Mouse (Mus musculus) CH12.LX (cell line): ENCODE results near the gene Baiap2l1. TPM values are rescaled to one million over a fixed set of nuclear protein-coding genes. Genes with fewer than 3 reads are reported as not detected.
A peak's percentile ranks its signal among the peaks of the same experiment; 100 is the strongest.

ENCODE experiments used
- DNase-seq: peaks from one replicate; pipeline ENCODE4 v3.0.0-alpha.2; 2013; ENCODE audit errors: extremely low read depth
- H3K27ac ChIP-seq: 2 replicates; pipeline ENCODE4 v1.5.1; 2012; ENCODE audit warnings: low read depth, mild to moderate bottlenecking, control low read depth, moderate library complexity; ENCODE audit not compliant: insufficient read depth
- H3K27me3 ChIP-seq: replicated peaks from 2 replicates; pipeline ENCODE3; 2012; ENCODE audit warnings: inconsistent platforms
- H3K36me3 ChIP-seq, 2 experiments: replicated peaks in 1 of 2; 2 replicates each; pipeline versions ENCODE3 to v1.6.1; 2012; ENCODE audit warnings: inconsistent platforms in 1 of 2, low read length in 1 of 2, mild to moderate bottlenecking in 1 of 2, mixed read lengths in 1 of 2, moderate library complexity in 1 of 2; ENCODE audit not compliant: control insufficient read depth in 1 of 2, insufficient read depth in 1 of 2
- H3K4me1 ChIP-seq, 2 experiments: 2 replicates each; pipeline ENCODE4 v1.6.1; 2012; ENCODE audit warnings: inconsistent platforms in 1 of 2, moderate library complexity in 1 of 2; ENCODE audit not compliant: insufficient read depth in 2 of 2, control insufficient read depth in 1 of 2
- H3K4me2 ChIP-seq: 2 replicates; pipeline ENCODE4 v1.6.1; 2012; ENCODE audit warnings: low read depth, mild to moderate bottlenecking, control low read depth; ENCODE audit not compliant: poor library complexity, insufficient read depth, severe bottlenecking
- H3K4me3 ChIP-seq, 3 experiments: fragments of 150-350 bp in 1 of 3; sonication (generic) in 1 of 3; replicated peaks in 1 of 3; 2 replicates each; pipeline versions ENCODE3 to v1.5.1; 2011 to 2012; ENCODE audit warnings: low read depth in 2 of 3, low read length in 2 of 3, mild to moderate bottlenecking in 2 of 3, moderate library complexity in 2 of 3, control low read depth in 1 of 3, improper control_type of control experiment in 1 of 3, inconsistent platforms in 1 of 3, mixed read lengths in 1 of 3; ENCODE audit not compliant: poor library complexity in 1 of 3
- H3K79me2 ChIP-seq: replicated peaks from 2 replicates; pipeline ENCODE4 v1.6.1; 2012; ENCODE audit warnings: mild to moderate bottlenecking, moderate library complexity; ENCODE audit not compliant: control insufficient read depth, poor library complexity, insufficient read depth, severe bottlenecking; ENCODE audit errors: extremely low read depth
- H3K9ac ChIP-seq: 2 replicates; pipeline ENCODE4 v1.6.1; 2012; ENCODE audit warnings: low read depth, mild to moderate bottlenecking, control low read depth, moderate library complexity; ENCODE audit not compliant: insufficient read depth
- H3K9me3 ChIP-seq: replicated peaks from 2 replicates; pipeline ENCODE3; 2012; ENCODE audit warnings: low read length, inconsistent platforms, mixed read lengths
- BHLHE40 ChIP-seq: IDR thresholded peaks from 2 replicates; pipeline ENCODE4 v1.6.1; 2011; ENCODE audit warnings: mild to moderate bottlenecking, low read depth, low read length, improper control_type of control experiment
- CHD2 ChIP-seq: IDR thresholded peaks from 2 replicates; pipeline ENCODE4 v1.6.1; 2011; ENCODE audit warnings: low read length, improper control_type of control experiment
- CTCF ChIP-seq, 2 experiments: IDR thresholded peaks in 1 of 2; conservative IDR thresholded peaks in 1 of 2; 2 replicates each; pipeline ENCODE4 v1.5.1; 2011 to 2012; ENCODE audit warnings: low read depth in 2 of 2, low read length in 2 of 2, improper control_type of control experiment in 1 of 2, inconsistent platforms in 1 of 2, mild to moderate bottlenecking in 1 of 2, moderate library complexity in 1 of 2
- HCFC1 ChIP-seq: IDR thresholded peaks from 2 replicates; pipeline ENCODE4 v1.6.1; 2012; ENCODE audit warnings: low read depth, mild to moderate bottlenecking, inconsistent platforms, low read length, improper control_type of control experiment
- IRF4 ChIP-seq: IDR thresholded peaks from 2 replicates; pipeline ENCODE4 v1.6.1; 2014; ENCODE audit warnings: low read depth, mild to moderate bottlenecking, inconsistent platforms, low read length, improper control_type of control experiment
- JUND ChIP-seq: conservative IDR thresholded peaks from 2 replicates; pipeline ENCODE4 v1.6.1; 2011; ENCODE audit warnings: low read depth, low read length, improper control_type of control experiment
- MAX ChIP-seq: IDR thresholded peaks from 2 replicates; pipeline ENCODE4 v1.6.1; 2011; ENCODE audit warnings: low read length, improper control_type of control experiment
- MAZ ChIP-seq: IDR thresholded peaks from 2 replicates; pipeline ENCODE4 v1.6.1; 2012; ENCODE audit warnings: low read depth, mild to moderate bottlenecking, inconsistent platforms, low read length, improper control_type of control experiment, moderate library complexity
- PAX5 ChIP-seq: IDR thresholded peaks from 2 replicates; pipeline ENCODE4 v1.6.1; 2012; ENCODE audit warnings: low read length, inconsistent platforms, mixed read lengths
- POLR2AphosphoS2 ChIP-seq: IDR thresholded peaks from 2 replicates; pipeline ENCODE4 v1.6.1; 2011; ENCODE audit warnings: low read depth, low read length, improper control_type of control experiment
- RAD21 ChIP-seq: IDR thresholded peaks from 2 replicates; pipeline ENCODE4 v1.6.1; 2011; ENCODE audit warnings: low read depth, mild to moderate bottlenecking, low read length, improper control_type of control experiment, moderate library complexity
- SMC3 ChIP-seq: IDR thresholded peaks from 2 replicates; pipeline ENCODE4 v1.6.1; 2011; ENCODE audit warnings: low read depth, low read length, improper control_type of control experiment
- TBP ChIP-seq: conservative IDR thresholded peaks from 2 replicates; pipeline ENCODE4 v1.6.1; 2011; ENCODE audit warnings: low read depth, low read length, improper control_type of control experiment
- UBTF ChIP-seq: IDR thresholded peaks from 2 replicates; pipeline ENCODE4 v1.6.1; 2012; ENCODE audit warnings: low read depth, mild to moderate bottlenecking, inconsistent platforms, low read length, improper control_type of control experiment, moderate library complexity
- USF1 ChIP-seq: IDR thresholded peaks from 2 replicates; pipeline ENCODE4 v1.6.1; 2014; ENCODE audit warnings: low read depth, mild to moderate bottlenecking, inconsistent platforms, low read length, improper control_type of control experiment
- USF2 ChIP-seq: conservative IDR thresholded peaks from 2 replicates; pipeline ENCODE4 v1.6.1; 2011; ENCODE audit warnings: low read depth, low read length, improper control_type of control experiment
- ZC3H11A ChIP-seq: IDR thresholded peaks from 2 replicates; pipeline ENCODE4 v1.6.1; 2012; ENCODE audit warnings: low read depth, mild to moderate bottlenecking, inconsistent platforms, low read length, improper control_type of control experiment
- ZKSCAN1 ChIP-seq: IDR thresholded peaks from 2 replicates; pipeline ENCODE4 v1.6.1; 2012; ENCODE audit warnings: low read depth, inconsistent platforms, low read length, improper control_type of control experiment, borderline replicate concordance
- dilution Hi-C: fragments of 300-500 bp; cut with MboI; formaldehyde crosslinking; loops from 2 replicates; pipeline ENCODE4 v1.14.3; 2020; ENCODE audit warnings: low sequenced_read_pairs; ENCODE audit not compliant: extremely low pct_unique_long_range_greater_than_20kb, extremely low pct_ligation_motif_present
- in situ Hi-C: fragments of 300-500 bp; cut with MboI; formaldehyde crosslinking; loops from 3 replicates; pipeline ENCODE4 v1.14.3; 2019; ENCODE audit warnings: low sequenced_read_pairs, low pct_ligation_motif_present, low pct_unique_long_range_greater_than_20kb, mixed read lengths
- polyA plus RNA-seq: library from polyadenylated mRNA; unstranded; fragments of >175 nt; gene quantifications from 2 replicates; pipeline ENCODE4 v1.2.1, GENCODE M21; 2012; ENCODE audit warnings: low read depth; ENCODE audit not compliant: insufficient read length
- total RNA-seq, 2 experiments: library from RNA; depleted of rRNA; stranded (reverse); fragments of 300-350 nt in 1 of 2; fragments of >200 nt in 1 of 2; gene quantifications; 2 replicates each; pipeline ENCODE4 v1.2.3; 2012 to 2014

Baiap2l1 gene
- total and polyA plus RNA-seq, 3 experiments: 0.04 to 0.40 (median 0.11) TPM

- Histone ChIP-seq H3K4me2 (no peak overlapping the region), H3K9me3 (peaks cover 8% of the 10 kb centered on the region), H3K27me3 (no peaks in the 10 kb centered on the region), H3K27ac (no peak overlapping the region), H3K4me1 (no peaks in the 10 kb centered on the region; a peak in 1 of 4 replicates)
- in situ Hi-C loops: no loop called here
- no peak for TF ChIP-seq MAZ
- TF ChIP-seq SMC3: no peak
- no peak for TF ChIP-seq USF2
- no peak for TF ChIP-seq PAX5
- TF ChIP-seq, all 38 proteins: peak for 0
- H3K36me3 ChIP-seq: no peaks in the 10 kb centered on the region
- dilution Hi-C loops: no loop called here
- no peak overlapping the region for H3K9ac ChIP-seq
- no peak for DNase-seq
- no peak overlapping the region for H3K4me3 ChIP-seq
- H3K79me2 ChIP-seq: no peaks in the 10 kb centered on the region
These were observed 125.4 kb downstream of the Baiap2l1 start for GRCm38 (mm10) chr5:144232531-144232930.

DNA sequence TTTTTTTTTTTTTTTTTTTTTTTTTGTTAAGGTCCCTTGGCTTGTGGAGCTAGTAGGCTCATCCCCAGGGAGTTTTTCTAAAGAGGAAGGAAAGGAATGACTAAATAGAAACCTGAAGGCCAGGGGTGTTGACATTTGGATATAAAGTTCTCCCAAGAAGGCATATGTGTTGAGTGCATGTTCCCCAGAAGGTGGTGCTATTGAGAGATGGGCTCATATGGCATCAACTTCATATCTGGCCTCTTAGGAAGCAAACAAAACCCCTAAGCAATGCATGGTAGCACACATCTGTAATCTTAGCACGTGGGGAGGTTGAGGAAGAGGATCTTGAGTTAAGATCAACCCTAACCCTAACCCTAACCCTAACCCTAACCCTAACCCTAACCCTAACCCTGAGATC lies 126.5 kb downstream of the Baiap2l1 start:
- dilution Hi-C loops: no loop called here
- H3K4me3 ChIP-seq: no peak overlapping the region
- peaks cover 7% of the 10 kb centered on the region for H3K9me3 ChIP-seq
- in situ Hi-C loops: no loop called here
- no peaks in the 10 kb centered on the region; a peak in 1 of 4 replicates for H3K4me1 ChIP-seq
- no peaks in the 10 kb centered on the region for H3K27me3 ChIP-seq
- TF ChIP-seq MAX (no peak), SMC3 (peak; percentile 40), PAX5 (no peak), RAD21 (peak; percentile 22), CTCF (conservative IDR thresholded peaks at IDR 0.05 in 1 of 2, IDR thresholded peaks at IDR 0.05 in 1 of 2; ENCODE audit: low read depth in 2 of 2, low read length in 2 of 2) (peak; percentile 25 to 53; a peak in 3 of 4 replicates)
- H3K79me2 ChIP-seq: no peaks in the 10 kb centered on the region
- H3K36me3 ChIP-seq: no peaks in the 10 kb centered on the region
- no peak overlapping the region for H3K4me2 ChIP-seq
- peak; percentile 46 for DNase-seq
- H3K27ac ChIP-seq: no peak overlapping the region
- H3K9ac ChIP-seq: no peak overlapping the region

- H3K4me1 ChIP-seq: no peaks in the 10 kb centered on the region; a peak in 1 of 4 replicates
- dilution Hi-C loops: no loop called here
- TF ChIP-seq MAX (no peak), ZC3H11A (no peak), PAX5 (no peak), SMC3 (no peak), POLR2AphosphoS2 (no peak), USF1 (no peak), TBP (no peak), BHLHE40 (no peak), CHD2 (no peak), ZKSCAN1 (no peak), HCFC1 (no peak), JUND (no peak), IRF4 (no peak), UBTF (no peak)
These were observed 127.7 kb downstream of the Baiap2l1 start for GRCm38 (mm10) chr5:144230216-144230615.

More at GRCm38 (mm10) chr5:144230216-144230615, 127.7 kb downstream of the Baiap2l1 start:
- DNase-seq: no peak
- no peak overlapping the region for H3K4me3 ChIP-seq
- no peaks in the 10 kb centered on the region for H3K79me2 ChIP-seq
- H3K4me2 ChIP-seq: no peak overlapping the region
- H3K27ac ChIP-seq: no peak overlapping the region
- in situ Hi-C loops: no loop called here
- no peaks in the 10 kb centered on the region for H3K27me3 ChIP-seq
- H3K9ac ChIP-seq: no peak overlapping the region
- H3K36me3 ChIP-seq: no peaks in the 10 kb centered on the region
- peaks cover 7% of the 10 kb centered on the region for H3K9me3 ChIP-seq
